Mouse (Mus musculus) kidney, adult 2 months (tissue): ENCODE data around the gene Fam53b.

Experiments
- CTCF ChIP-seq: fragments of 200-500 bp; conservative IDR thresholded peaks from 2 replicates; pipeline ENCODE4 v1.5.1; 2011; ENCODE audit warnings: low read depth, mild to moderate bottlenecking, control low read depth, low read length, moderate library complexity, mixed read lengths; ENCODE audit not compliant: insufficient read depth, insufficient read length
- POLR2A ChIP-seq: fragments of 200-500 bp; IDR thresholded peaks from one replicate; pipeline ENCODE4 v1.6.1; 2011; ENCODE audit warnings: low read depth, low read length, control low read depth

DNA sequence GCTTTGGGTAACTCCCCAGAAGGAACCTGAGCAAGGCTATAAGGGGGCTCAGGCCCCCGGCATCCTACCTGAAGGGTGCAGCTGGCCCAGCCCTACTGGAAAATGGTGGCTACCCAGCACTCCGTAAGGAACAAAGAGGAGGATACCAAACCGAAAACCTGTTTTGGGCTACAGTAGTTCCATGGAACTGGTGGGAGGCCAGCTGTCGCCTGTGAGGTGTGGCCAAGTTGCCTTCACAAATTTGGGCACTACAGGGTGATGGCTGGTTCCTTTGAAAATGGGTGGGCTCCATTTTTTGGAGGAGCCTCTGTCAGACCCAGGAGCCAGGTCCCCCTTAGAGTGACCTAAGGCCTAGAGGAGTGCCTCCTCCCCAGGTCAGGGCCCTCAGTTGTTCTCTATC is 98.4 kb downstream of the Fam53b start:
- TF ChIP-seq CTCF (no peak), POLR2A (no peak)
